Mouse (Mus musculus) lung, postnatal 0 days (tissue): ENCODE results near the gene Gtf2ird1.

Experiments
- CTCF ChIP-seq: IDR thresholded peaks from 2 replicates; pipeline ENCODE4 v1.5.1; 2016; ENCODE audit warnings: antibody characterized with exemption, mild to moderate bottlenecking
- EP300 ChIP-seq: IDR thresholded peaks from 2 replicates; pipeline ENCODE4 v1.6.1; 2016; ENCODE audit warnings: antibody characterized with exemption, mild to moderate bottlenecking, control low read depth

DNA sequence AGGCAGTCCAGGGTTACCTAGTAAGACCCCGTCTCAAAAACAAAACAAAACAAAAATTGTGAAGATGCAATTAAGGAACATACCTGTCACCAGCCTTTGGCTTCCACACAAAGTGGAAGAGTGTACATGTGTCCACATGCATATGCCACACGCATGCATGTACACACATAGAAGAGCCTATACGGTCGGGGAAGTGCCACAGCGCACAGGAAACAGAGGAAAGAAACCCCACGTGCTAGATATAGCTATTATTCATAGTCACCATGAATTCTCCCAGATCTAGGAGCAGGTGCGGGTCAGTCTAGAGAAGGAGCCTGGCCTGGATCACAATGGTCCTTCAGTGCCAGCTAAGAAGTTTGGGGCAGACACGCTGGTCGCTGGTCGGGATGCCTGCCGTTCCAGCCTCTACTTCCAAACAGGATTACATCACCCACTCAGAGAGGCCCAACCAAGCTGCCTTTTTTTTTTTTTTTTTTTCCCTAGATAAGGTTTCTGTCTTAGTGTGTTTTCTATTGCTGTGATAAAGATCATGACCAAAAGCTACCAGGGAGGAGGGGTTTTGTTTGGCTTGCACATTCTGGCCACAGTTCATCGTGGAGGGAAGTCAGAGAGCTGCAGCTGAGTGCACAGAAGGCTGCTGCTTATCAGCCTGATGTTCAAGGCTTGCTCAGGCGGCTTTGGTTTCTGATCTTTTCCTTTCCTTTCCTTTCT is 130.5 kb downstream of the Gtf2ird1 start:
- no peak for TF ChIP-seq CTCF
- 0 out of 2 replicates have a peak, but pooled peaks have one; percentile 36 for TF ChIP-seq EP300
